Mouse (Mus musculus) cortical plate, adult 2 months (tissue): ENCODE data around the gene Mettl24. TPM values are rescaled to one million over a fixed set of nuclear protein-coding genes. Genes with fewer than 3 reads are reported as not detected.

ENCODE experiments used
- H3K27ac ChIP-seq: fragments of 200-500 bp; 2 replicates; pipeline ENCODE4 v1.5.1; 2012; ENCODE audit warnings: low read length, control low read depth, inconsistent platforms; ENCODE audit not compliant: insufficient read depth
- H3K4me1 ChIP-seq: fragments of 200-500 bp; 2 replicates; pipeline ENCODE4 v1.6.1; 2011; ENCODE audit warnings: low read length; ENCODE audit not compliant: control insufficient read depth, insufficient read depth
- H3K4me3 ChIP-seq: fragments of 200-500 bp; 2 replicates; pipeline ENCODE4 v1.5.1; 2011; ENCODE audit warnings: mild to moderate bottlenecking, low read length, control low read depth; ENCODE audit not compliant: insufficient read depth
- CTCF ChIP-seq: fragments of 200-500 bp; IDR thresholded peaks from 2 replicates; pipeline ENCODE4 v1.5.1; 2011; ENCODE audit warnings: mild to moderate bottlenecking, control low read depth, low read length; ENCODE audit not compliant: insufficient read depth; ENCODE audit errors: extremely low read depth
- POLR2A ChIP-seq: fragments of 200-500 bp; IDR thresholded peaks from 2 replicates; pipeline ENCODE4 v1.6.1; 2011; ENCODE audit warnings: mild to moderate bottlenecking, low read length, control low read depth; ENCODE audit not compliant: insufficient read depth; ENCODE audit errors: extremely low read depth
- polyA plus RNA-seq: library from polyadenylated mRNA; depleted of rRNA; stranded (reverse); fragments of >200 nt; gene quantifications from 2 replicates; pipeline ENCODE4 v1.2.3, GENCODE M21; 2012

Gene Mettl24
- polyA plus RNA-seq, 1 experiment, result 1.6 TPM

DNA sequence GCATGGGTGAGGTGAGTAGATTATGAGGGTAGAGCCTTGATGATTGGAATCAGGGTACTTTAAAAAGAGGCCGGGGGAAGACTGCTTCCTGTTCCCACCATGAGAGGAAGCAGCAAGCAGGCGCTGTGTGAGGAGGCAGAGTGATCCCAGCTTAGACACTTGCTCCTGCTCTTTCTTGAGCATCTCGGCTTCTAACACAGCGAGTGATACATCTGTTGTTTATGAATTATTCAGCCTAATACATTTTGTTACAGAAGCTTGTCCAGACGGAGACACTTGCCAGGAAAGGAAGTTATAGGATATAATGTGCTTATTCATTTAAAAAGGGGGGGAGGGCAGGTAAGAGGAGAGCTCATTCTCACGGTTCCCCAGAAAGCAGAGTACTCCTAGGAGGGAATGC lies 142.9 kb downstream of the Mettl24 start:
- Histone ChIP-seq H3K27ac (0 out of 2 replicates have a peak overlapping the region, but pooled peaks have one; percentile 2), H3K4me1 (peaks cover 10% of the 10 kb centered on the region), H3K4me3 (no peak overlapping the region)
- TF ChIP-seq CTCF (no peak), POLR2A (no peak)

GRCm38 (mm10) chr10:40827706-40828105 lies 144.6 kb downstream of the Mettl24 start:
- Histone ChIP-seq H3K4me1 (peaks cover 10% of the 10 kb centered on the region), H3K27ac (peak overlapping the region; percentile 7; the same call in 1 of the 2 replicates), H3K4me3 (no peak overlapping the region)
- TF ChIP-seq CTCF, result no peak
- TF ChIP-seq POLR2A, result no peak

DNA sequence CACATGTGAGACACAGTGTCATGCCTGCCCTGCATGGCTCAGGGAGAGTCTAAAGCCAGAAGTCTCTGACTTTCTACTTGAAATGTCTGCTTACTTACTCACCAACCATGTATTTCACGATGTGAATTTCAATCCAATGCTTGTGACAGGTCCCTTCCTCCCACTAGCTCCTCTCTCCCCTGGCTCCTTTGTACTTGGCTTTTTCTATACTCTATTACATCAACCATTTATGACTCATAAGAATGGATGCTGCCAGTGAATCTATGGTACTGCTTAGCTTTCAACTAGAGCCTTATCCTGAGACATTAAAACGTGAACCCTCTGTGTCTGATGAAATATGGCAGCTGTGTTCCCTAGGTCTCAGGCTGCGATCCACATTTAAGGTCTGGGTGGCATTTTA lies 147.2 kb downstream of the Mettl24 start:
- TF ChIP-seq POLR2A, result no peak
- no peak for TF ChIP-seq CTCF
- H3K27ac ChIP-seq, result peak overlapping the region; percentile 91
- peaks cover 10% of the 10 kb centered on the region for H3K4me1 ChIP-seq
- no peak overlapping the region for H3K4me3 ChIP-seq

GRCm38 (mm10) chr10:40831267-40831666 lies 148.2 kb downstream of the Mettl24 start:
- Histone ChIP-seq H3K27ac (peak overlapping the region; percentile 91; the same call in 1 of the 2 replicates), H3K4me3 (no peak overlapping the region)
- no peak for TF ChIP-seq CTCF

GRCm38 (mm10) chr10:40840086-40840485 lies 157.0 kb downstream of the Mettl24 start:
- Histone ChIP-seq H3K27ac (no peak overlapping the region), H3K4me3 (no peak overlapping the region), H3K4me1 (peaks cover 9% of the 10 kb centered on the region)
- no peak for TF ChIP-seq CTCF
- TF ChIP-seq POLR2A, result no peak

More at GRCm38 (mm10) chr10:40831267-40831666, 148.2 kb downstream of the Mettl24 start:
- peaks cover 6% of the 10 kb centered on the region for H3K4me1 ChIP-seq

DNA sequence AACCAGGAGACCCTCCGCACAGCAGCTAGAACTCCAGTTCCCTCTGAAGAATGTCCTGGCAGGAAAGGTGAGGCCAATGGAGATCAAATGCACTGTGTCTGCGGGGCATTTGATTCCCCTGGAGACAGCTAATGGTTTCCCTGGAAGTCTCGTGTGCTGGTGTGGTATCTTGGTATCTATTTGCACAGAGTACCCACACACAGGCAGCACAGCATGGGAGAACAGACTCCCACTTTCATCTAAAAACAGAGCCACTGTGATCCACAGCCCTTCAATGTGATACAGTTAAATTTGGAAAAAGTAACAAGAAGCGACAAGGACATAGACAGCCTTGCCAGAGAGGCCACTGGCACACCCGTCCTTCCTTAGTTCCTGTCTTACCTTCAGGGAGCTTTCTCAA lies 160.8 kb downstream of the Mettl24 start:
- TF ChIP-seq POLR2A (no peak), CTCF (no peak)
- Histone ChIP-seq H3K27ac (peak overlapping the region; percentile 52; the same call in 1 of the 2 replicates), H3K4me1 (peaks cover 11% of the 10 kb centered on the region), H3K4me3 (no peak overlapping the region)

DNA sequence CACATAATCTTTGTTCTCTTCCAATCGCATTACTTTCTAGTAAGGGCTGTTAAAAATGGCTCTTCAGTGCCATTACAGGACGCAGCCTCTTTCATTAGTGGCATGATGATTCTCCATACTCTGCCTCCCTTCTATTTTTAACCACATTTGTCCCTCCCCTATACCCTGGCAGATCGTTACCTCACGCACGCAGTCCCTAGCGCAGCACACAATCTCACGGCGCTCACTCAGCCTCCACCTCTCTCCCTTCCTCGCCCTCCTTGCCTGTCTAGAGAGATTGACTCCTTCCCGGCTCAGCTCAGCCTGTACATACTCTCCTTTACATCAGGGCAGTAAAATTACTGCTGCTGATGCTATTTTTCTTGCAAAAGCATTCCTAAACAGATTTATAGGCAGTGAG lies 161.5 kb downstream of the Mettl24 start:
- Histone ChIP-seq H3K4me1 (peaks cover 11% of the 10 kb centered on the region), H3K4me3 (no peak overlapping the region), H3K27ac (peak overlapping the region; percentile 52; the same call in 1 of the 2 replicates)
- TF ChIP-seq POLR2A (peak; percentile 49; the same call in 1 of the 2 replicates), CTCF (no peak)

DNA sequence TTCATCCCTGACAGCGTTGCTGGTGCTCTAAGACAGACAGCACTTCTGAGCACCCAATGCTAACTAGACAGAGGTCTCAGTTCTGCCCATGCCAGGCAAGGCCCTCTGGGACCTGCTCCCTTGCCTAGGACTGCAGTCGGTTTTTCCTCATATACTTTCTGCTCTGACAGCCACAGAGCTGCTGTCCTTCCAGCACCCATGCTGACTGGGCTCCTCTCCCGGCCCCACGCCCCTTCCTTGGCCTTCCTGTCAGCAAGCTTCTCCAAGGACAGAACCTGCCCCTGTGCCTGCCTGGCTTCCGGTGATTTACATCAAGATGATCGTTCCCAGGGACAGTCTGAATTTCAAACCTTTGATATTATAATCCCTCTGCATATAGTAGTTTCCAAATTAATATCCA lies 162.5 kb downstream of the Mettl24 start:
- Histone ChIP-seq H3K27ac (peak overlapping the region; percentile 43; the same call in 1 of the 2 replicates), H3K4me3 (no peak overlapping the region), H3K4me1 (peaks cover 11% of the 10 kb centered on the region)
- no peak for TF ChIP-seq POLR2A
- TF ChIP-seq CTCF, result no peak

DNA sequence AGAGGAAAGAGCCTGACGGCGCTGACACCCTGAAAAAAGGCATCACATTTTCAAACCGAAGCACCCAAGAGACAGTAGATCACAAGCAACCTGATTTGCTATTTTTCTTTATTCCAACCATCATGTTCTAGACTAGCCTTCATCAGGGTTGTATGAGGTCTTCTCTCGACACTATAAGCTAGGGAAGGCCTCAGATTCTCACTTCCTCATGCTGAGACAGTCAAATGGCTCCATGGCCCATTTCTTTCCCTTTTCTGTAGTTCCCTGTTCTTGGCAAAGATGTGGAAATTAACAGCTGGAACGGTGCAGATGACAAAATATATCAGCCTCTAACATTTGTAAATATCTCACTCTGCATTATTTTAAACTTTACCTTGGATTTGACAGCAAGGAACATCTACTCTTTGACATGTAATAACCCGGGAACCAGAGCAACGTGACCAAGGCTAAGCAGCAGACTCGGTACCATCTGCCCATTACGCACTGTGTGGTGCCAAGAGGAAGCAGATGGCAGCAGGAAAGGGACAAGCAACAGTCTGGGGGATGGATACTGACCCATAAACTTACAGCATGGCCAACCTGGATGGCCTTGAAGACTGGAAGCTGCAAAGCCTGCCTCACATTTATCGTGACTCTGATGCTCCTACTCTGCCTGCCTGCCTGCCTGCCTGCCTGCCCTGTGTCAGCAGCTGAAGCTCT lies 164.2 kb downstream of the Mettl24 start:
- H3K4me1 ChIP-seq, result peaks cover 11% of the 10 kb centered on the region
- 0 out of 2 replicates have a peak overlapping the region, but pooled peaks have one; percentile 23 for H3K27ac ChIP-seq
- H3K4me3 ChIP-seq, result no peak overlapping the region
- TF ChIP-seq CTCF, result no peak
- TF ChIP-seq POLR2A, result no peak

GRCm38 (mm10) chr10:40850644-40851043 lies 167.6 kb downstream of the Mettl24 start:
- no peak for TF ChIP-seq POLR2A
- no peak for TF ChIP-seq CTCF
- no peak overlapping the region for H3K27ac ChIP-seq

More at GRCm38 (mm10) chr10:40850644-40851043, 167.6 kb downstream of the Mettl24 start:
- H3K4me1 ChIP-seq, result peaks cover 3% of the 10 kb centered on the region; the same call in 1 of the 2 replicates
- H3K4me3 ChIP-seq, result no peak overlapping the region
